Mouse (Mus musculus) urinary bladder, postnatal 10 days (tissue): ENCODE measurements around the gene Bcl9l.

Experiments used
- DNase-seq: peaks from one replicate; pipeline ENCODE4 v3.0.0; 2022; ENCODE audit warnings: low spot score

Gene Bcl9l

GRCm38 (mm10) chr9:44548412-44549152, 66.0 kb downstream of the Bcl9l start:
- DNase-seq = no peak

GRCm38 (mm10) chr9:44551138-44551537, 68.5 kb downstream of the Bcl9l start:
- DNase-seq = no peak

- no peak for DNase-seq
Measured at GRCm38 (mm10) chr9:44552161-44552560, 69.5 kb downstream of the Bcl9l start.
